Mouse (Mus musculus): ENCODE data around the gene Nid1.

Nid1 gene

DNA sequence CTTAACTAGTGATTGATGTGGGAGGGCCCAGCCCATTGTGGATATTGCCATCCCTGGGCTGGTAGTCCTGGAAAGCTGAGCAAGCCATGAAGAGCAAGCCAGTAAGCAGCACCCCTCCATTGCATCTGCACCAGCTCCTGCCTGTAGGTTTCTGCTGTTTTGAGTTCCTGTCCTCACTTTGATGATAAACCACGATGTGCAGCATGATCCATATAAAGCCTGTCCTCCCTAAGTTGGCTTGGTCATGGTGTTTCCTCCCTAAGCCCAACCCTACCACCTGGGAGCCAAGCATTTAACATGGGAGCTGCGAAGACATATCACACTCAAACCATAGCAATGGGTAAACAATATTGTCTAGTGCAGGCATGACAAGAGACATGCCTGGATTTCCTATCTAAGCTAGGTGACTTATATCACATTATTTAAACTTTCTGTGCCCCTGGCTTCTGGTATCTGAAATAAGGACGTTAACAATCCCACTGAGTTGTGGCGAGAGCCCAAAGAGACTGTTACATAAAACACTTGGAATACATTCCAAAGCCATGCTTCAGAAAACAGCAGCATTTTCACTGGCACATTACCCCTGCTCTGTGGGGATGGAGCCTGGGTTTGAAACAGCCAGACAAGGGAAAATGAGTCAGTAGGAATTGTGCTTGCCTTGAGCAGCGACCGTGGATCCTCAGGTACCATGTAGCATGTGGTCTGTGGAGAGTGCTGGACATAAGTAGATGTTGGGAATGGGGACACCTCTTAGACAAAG lies 111.3 kb downstream of the Nid1 start:
- no peak for DNase-seq

DNA sequence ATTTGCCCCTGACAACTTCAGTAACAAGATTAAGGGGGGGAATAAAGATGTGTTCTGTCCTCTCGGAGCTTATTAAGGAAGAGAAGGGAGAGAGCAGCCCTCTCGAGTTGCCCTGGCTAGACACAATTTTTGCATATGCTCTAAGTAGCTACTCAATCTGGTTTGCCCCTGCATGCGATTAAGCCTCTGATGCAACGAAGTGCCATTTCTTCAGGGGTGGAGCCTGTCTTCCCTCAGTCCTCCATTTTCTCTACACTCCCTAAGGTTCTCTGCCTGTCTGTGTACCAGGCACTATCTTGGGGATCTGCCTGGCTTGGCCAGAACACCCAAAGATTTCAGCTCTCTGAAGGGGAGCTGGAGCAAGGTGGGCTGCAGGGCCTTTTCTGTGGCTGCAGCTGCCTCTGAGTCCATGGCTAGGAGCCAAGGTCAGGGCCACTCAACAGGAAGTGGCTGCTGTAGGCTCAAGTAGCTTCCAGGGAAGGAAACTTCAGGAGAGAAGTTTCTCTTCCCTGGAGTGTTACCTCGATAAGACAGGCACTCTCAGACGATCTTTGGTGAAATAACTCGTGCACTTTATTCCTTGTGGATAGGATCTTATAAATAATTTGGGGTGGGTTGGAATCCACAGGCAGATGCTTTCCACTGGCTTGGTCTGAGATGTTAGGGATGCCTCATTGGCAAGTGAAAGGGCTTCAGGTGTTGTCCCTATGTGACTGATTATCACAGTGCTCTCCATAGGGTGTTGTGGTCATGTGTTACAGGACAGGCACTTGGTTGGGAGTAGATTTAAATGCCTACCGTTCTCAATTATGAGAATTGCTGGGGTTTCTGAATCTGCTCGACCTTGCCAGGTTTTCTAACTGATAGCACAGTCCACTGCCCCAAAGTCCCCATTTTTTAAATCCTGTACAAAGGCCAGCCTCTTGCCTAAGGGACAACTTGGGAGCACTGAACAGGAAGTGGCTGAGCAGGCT lies 112.6 kb downstream of the Nid1 start:
- no peak for DNase-seq

GRCm38 (mm10) chr13:13552020-13552419 lies 114.7 kb downstream of the Nid1 start:
- DNase-seq: no peak

- no peak for DNase-seq
Measured at GRCm38 (mm10) chr13:13553660-13554059, 116.3 kb downstream of the Nid1 start.

DNA sequence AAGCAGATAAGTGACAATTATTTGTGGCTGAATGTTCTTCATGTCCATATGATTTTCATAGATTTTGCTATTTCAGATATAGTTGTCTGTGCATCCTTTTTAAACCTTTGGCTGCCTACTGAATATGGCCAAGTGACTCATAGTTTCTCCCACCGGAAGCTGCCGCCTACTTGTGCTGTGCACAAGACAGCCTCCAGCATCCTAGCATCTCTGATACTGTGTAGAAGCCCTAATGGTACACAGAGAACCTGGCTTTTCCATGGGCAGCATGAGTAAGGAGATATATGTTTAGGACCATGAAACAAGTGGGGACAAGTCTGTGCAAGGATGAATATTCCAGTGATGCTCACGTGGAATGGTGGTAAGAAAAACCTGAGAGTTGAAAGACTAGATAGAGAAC lies 117.8 kb downstream of the Nid1 start:
- DNase-seq: no peak

GRCm38 (mm10) chr13:13557001-13557743 lies 119.8 kb downstream of the Nid1 start:
- peak; percentile 54 for DNase-seq

GRCm38 (mm10) chr13:13558251-13558650 lies 120.9 kb downstream of the Nid1 start:
- DNase-seq: no peak

GRCm38 (mm10) chr13:13558900-13559299 lies 121.5 kb downstream of the Nid1 start:
- no peak for DNase-seq
